Mouse (Mus musculus): ENCODE results near the gene Sstr4. TPM values are rescaled to one million over a fixed set of nuclear protein-coding genes. Genes with fewer than 3 reads are reported as not detected.

Gene Sstr4
- polyA plus RNA-seq, 1 experiment from 2014 or later = 0.48 TPM

DNA sequence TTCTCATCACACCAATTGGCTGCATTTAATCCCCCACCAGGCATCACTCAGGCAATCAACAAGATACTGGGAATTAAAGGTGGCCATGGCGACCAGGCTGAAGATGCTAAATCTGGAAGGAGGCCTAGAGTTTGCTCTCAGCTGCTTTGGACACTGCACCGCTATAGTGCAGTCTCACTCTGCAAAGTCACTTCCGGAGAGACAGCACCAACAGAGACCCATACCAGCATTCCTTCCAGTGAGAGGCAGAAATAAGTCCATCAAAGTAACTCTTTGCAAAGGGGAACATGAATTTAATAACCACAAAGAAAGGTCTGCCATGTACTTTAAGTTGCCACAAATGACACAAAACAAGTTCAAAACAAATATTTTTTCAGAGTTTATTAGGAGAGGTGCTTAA, 41.1 kb downstream of the Sstr4 start:
- H3K9ac ChIP-seq = no peak overlapping the region
- no peak for ATAC-seq (replicated peaks; ENCODE audit: insufficient number of reproducible peaks, insufficient read depth, low FRiP score, low read depth)
- H3K27ac ChIP-seq = no peak overlapping the region
- no peak overlapping the region for H3K4me3 ChIP-seq
- H3K36me3 ChIP-seq = no peaks in the 10 kb centered on the region
- H3K27me3 ChIP-seq = no peaks in the 10 kb centered on the region
- H3K9me3 ChIP-seq (replicated peaks) = no peaks in the 10 kb centered on the region
- WGBS = 32% methylated on average over 3 of the region's 3 CpGs
- no peaks in the 10 kb centered on the region for H3K4me1 ChIP-seq (replicated peaks)
- H3K4me2 ChIP-seq = peak overlapping the region; percentile 0; the same call in 1 of the 2 replicates

DNA sequence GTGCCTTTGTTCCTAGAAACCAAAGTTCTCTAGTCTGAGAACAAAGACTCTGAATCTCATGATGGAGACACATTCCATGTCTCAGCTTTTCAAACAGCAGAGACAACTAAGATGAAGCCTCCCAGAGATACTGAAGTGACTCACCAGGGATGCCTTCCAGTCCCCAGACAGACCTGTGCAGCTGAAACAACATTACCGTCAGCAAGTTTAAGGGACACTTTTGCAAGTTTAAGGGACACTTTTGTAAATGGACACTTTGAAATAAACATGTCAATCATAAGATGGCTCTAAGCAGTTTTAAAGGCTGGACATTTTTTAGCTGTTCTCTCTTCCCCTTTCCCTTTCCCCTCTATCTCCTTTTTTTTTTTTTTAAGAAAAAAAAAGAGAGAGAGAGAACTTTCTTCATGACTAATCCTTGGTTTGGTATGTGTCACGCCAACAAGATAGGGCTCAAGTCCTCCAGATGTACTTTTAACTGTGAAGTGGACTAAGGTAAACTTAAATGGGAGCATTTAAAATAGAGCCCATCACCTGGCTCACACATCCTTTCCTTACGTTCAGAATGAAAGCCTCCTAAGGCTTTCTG, 44.6 kb downstream of the Sstr4 start:
- Histone ChIP-seq H3K9me3 (replicated peaks) (no peaks in the 10 kb centered on the region), H3K4me2 (peak overlapping the region; percentile 45), H3K9ac (no peak overlapping the region), H3K4me1 (replicated peaks) (peaks cover 7% of the 10 kb centered on the region), H3K36me3 (no peaks in the 10 kb centered on the region), H3K27ac (0 out of 2 replicates have a peak overlapping the region, but pooled peaks have one; percentile 45), H3K27me3 (no peaks in the 10 kb centered on the region), H3K4me3 (peak overlapping the region; percentile 47)
- no peak for ATAC-seq (replicated peaks; ENCODE audit: insufficient number of reproducible peaks, insufficient read depth, low FRiP score, low read depth)
- WGBS = 24% methylated on average over 3 of the region's 3 CpGs

DNA sequence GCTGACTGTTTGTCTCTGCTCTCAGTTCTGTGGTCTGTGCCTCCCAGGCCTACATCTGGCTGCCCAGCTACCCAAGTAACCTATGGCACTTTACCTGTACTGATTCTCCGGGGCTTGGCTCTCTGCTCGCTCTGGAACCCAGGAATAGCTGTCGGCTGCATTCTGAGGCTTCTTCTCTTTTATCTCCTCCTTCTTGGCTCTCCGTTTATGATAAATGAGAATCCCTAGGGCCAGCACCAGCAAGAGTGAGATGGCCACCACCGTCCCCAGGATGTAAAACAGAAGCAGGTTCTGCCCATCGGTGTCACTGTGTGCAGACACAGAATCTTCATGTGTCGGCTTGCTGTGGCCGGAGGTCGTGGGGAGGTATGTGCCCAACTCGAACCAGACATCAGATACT, 46.3 kb downstream of the Sstr4 start:
- H3K4me2 ChIP-seq = peak overlapping the region; percentile 45
- H3K27ac ChIP-seq = peak overlapping the region; percentile 85
- WGBS = 66% methylated on average over 10 of the region's 10 CpGs
- peak overlapping the region; percentile 47 for H3K9ac ChIP-seq
- no peak for ATAC-seq (replicated peaks; ENCODE audit: insufficient number of reproducible peaks, insufficient read depth, low FRiP score, low read depth)
- peak overlapping the region; percentile 47 for H3K4me3 ChIP-seq
- no peaks in the 10 kb centered on the region for H3K9me3 ChIP-seq (replicated peaks)
- no peaks in the 10 kb centered on the region for H3K36me3 ChIP-seq
- peaks cover 7% of the 10 kb centered on the region for H3K4me1 ChIP-seq (replicated peaks)
- no peaks in the 10 kb centered on the region for H3K27me3 ChIP-seq

DNA sequence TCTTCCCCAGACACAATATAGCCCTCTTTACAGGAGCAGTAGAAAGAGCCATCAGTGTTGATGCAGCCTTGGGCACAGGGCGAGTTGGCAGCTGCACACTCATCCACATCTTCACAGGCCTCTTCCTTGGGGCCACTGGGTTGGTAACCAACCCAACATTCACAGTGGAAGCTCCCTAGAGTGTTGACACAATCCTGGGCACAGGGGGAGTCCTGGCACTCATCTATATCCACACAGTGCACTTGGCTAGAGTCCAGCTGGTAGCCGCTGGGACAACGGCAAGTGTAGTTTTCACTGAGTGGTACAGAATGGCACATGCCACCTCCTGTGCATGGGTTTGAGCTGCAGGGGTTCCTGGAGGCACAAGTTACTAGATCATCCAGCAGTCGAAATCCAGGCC, 47.0 kb downstream of the Sstr4 start:
- 61% methylated on average over 4 of the region's 4 CpGs for WGBS
- Histone ChIP-seq H3K4me1 (replicated peaks) (peaks cover 7% of the 10 kb centered on the region), H3K9ac (peak overlapping the region; percentile 47), H3K36me3 (no peaks in the 10 kb centered on the region), H3K4me2 (peak overlapping the region; percentile 45), H3K9me3 (replicated peaks) (no peaks in the 10 kb centered on the region), H3K27me3 (no peaks in the 10 kb centered on the region), H3K4me3 (peak overlapping the region; percentile 47), H3K27ac (peak overlapping the region; percentile 85)
- no peak for ATAC-seq (replicated peaks; ENCODE audit: insufficient number of reproducible peaks, insufficient read depth, low FRiP score, low read depth)

DNA sequence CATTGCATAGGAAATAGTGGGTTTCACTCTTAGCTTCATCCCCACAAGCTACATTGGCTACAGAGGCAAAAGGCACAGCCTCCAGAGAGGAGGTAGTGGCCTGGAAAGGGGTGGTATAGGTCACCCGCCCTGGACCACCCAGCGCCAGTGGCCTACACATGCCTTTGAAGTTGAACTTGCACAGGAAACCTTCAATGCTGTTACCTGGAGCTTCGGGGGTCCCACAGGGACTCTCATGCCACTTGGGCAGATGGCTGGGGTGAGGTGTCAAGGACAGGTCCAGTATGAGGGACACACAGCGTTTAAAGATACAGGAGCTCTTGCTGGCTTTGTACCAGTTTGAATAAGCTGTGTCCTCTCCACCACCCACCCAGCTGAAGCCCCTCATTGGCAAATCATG, 47.6 kb downstream of the Sstr4 start:
- peak overlapping the region; percentile 47 for H3K4me3 ChIP-seq
- ATAC-seq (replicated peaks; ENCODE audit: insufficient number of reproducible peaks, insufficient read depth, low FRiP score, low read depth) = no peak
- peak overlapping the region; percentile 45 for H3K4me2 ChIP-seq
- no peaks in the 10 kb centered on the region for H3K27me3 ChIP-seq
- H3K27ac ChIP-seq = peak overlapping the region; percentile 85
- no peaks in the 10 kb centered on the region for H3K36me3 ChIP-seq
- H3K4me1 ChIP-seq (replicated peaks) = peaks cover 7% of the 10 kb centered on the region
- no peaks in the 10 kb centered on the region for H3K9me3 ChIP-seq (replicated peaks)
- WGBS = 72% methylated on average over 4 of the region's 4 CpGs
- H3K9ac ChIP-seq = peak overlapping the region; percentile 47

DNA sequence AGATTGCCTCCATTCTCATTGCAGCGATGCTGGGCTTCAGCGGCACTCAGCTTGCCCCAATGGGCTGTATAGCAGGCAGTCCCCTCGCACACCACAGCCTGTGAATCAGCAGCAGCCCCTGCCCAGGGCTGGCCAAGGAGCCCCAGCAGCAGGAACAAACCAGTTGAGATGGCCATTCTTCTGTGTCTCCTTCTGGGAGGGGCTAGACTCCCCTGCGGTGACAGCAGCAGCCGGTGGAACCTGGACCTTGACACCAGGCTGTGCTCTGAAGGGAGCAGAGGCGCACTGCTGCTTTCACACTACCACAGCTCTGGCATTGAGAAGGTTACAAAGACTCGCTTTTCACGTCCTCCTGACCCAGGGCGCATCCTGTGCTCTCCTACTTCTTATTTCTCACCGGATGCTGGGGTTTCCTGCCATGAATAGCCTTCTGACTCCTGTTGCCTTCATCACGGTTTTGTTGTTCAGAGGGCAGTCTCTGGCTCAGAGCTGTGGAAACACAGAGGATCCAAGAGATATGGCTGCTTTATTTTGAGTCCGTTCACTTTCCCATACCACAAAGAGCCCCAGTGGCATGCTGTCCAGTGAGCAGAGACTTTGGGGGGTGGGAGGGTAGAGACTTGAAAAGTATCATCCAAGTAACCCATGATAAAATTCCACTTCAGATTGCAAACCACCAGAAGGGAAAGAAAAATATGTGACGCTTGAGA, 48.3 kb downstream of the Sstr4 start, which contains the start of gene Cd93:
Gene Cd93, minus strand, starts transcription at position 315 of the 710 bp plus-strand sequence.
- Histone ChIP-seq H3K27me3 (no peaks in the 10 kb centered on the region), H3K36me3 (no peaks in the 10 kb centered on the region), H3K27ac (peak within 1 kb of the TSS; percentile 85), H3K4me3 (peak within 1 kb of the TSS; percentile 47), H3K9me3 (replicated peaks) (no peaks in the 10 kb centered on the region), H3K4me1 (replicated peaks) (peaks cover 7% of the 10 kb centered on the region), H3K4me2 (peak within 1 kb of the TSS; percentile 45), H3K9ac (peak within 1 kb of the TSS; percentile 47)
- ATAC-seq (replicated peaks; ENCODE audit: insufficient number of reproducible peaks, insufficient read depth, low FRiP score, low read depth) = peak; percentile 79
- 30% methylated on average over 13 of the region's 13 CpGs for WGBS

DNA sequence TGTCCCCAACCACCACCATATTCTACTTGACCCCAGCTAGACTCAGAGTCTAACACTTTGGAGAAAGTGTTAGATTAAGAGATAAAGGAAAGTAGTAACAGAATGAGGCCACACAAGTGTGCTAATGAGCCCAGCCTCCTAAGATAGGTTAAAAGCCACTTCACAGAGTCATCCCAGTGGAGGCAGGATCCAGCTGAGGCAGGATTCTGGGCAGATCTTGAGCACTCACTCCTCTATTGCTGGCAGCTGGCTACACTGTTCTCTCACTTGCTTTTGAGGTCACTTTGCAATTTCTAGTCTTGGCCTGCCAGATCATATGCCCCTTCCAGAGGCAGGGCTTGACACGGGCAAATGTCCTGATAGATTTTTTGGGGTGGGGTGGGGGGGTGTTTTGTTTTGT, 49.3 kb downstream of the Sstr4 start:
- peaks cover 7% of the 10 kb centered on the region for H3K4me1 ChIP-seq (replicated peaks)
- H3K36me3 ChIP-seq = no peaks in the 10 kb centered on the region
- H3K9me3 ChIP-seq (replicated peaks) = no peaks in the 10 kb centered on the region
- H3K27ac ChIP-seq = peak overlapping the region; percentile 85
- H3K4me2 ChIP-seq = no peak overlapping the region
- H3K27me3 ChIP-seq = no peaks in the 10 kb centered on the region
- H3K9ac ChIP-seq = no peak overlapping the region
- H3K4me3 ChIP-seq = no peak overlapping the region
- 59% methylated on average over 1 of the region's 1 CpGs for WGBS
- ATAC-seq (replicated peaks; ENCODE audit: insufficient number of reproducible peaks, insufficient read depth, low FRiP score, low read depth) = no peak

DNA sequence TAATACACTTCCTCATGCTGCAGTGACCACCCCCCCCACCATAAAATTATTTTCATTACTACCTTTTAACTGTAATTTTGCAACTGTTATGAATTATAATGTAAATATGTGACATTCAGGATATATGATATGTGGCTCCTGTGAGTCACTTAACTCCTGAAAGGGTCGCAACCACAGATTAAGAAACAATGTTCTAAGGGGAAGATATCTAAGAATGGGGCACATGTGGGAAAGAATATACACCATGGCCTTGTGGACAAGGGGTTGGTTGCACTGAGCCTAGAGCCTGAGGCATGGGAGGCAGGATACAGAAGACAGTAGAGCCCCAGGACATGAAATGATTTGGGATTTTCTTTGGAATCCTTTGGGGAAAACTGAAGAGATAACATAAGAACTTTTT, 50.5 kb downstream of the Sstr4 start:
- no peak for ATAC-seq (replicated peaks; ENCODE audit: insufficient number of reproducible peaks, insufficient read depth, low FRiP score, low read depth)
- Histone ChIP-seq H3K4me1 (replicated peaks) (peaks cover 7% of the 10 kb centered on the region), H3K27me3 (no peaks in the 10 kb centered on the region), H3K27ac (no peak overlapping the region), H3K9ac (no peak overlapping the region), H3K4me2 (no peak overlapping the region), H3K36me3 (no peaks in the 10 kb centered on the region), H3K4me3 (no peak overlapping the region), H3K9me3 (replicated peaks) (no peaks in the 10 kb centered on the region)
- WGBS = 95% methylated on average over 1 of the region's 1 CpGs

Other genes with a start within 250 kb of the Sstr4 start
- gene Thbd, start 12.8 kb downstream of the Sstr4 start, polyA plus RNA-seq (2015; fragmentation: Nextera tagmentation; extraction: Ambion mirVana) = 15.9 and 22.8 TPM in 2 replicates
- gene Cd93, start 48.2 kb downstream of the Sstr4 start, polyA plus RNA-seq (2015; fragmentation: Nextera tagmentation; extraction: Ambion mirVana) = 25.7 and 26.2 TPM in 2 replicates

All from heart, embryonic 15.5 days (tissue).